Mouse (Mus musculus): ENCODE measurements around the gene Maf.

Gene Maf

GRCm38 (mm10) chr8:115707731-115708590 is at the start of gene Maf:
Maf (minus strand) TSS chr8:115707794.
- in situ Hi-C loops (cut with MboI; ENCODE audit: low pct_unique_long_range_greater_than_20kb in 1 of 2, low sequenced_read_pairs in 2 of 2, unreplicated experiment in 1 of 2), result loop anchor here in 1 of 2 experiments (25.0 kb wide), 1 partner anchor 571 kb away; no protein-coding TSS in a partner anchor

- in situ Hi-C loops (cut with MboI; ENCODE audit: low pct_unique_long_range_greater_than_20kb in 1 of 2, low sequenced_read_pairs in 2 of 2, unreplicated experiment in 1 of 2), result no loop called here
These were observed 49.4 kb upstream of the Maf start for GRCm38 (mm10) chr8:115756965-115757364.

- in situ Hi-C loops (cut with MboI; ENCODE audit: low pct_unique_long_range_greater_than_20kb in 1 of 2, low sequenced_read_pairs in 2 of 2, unreplicated experiment in 1 of 2), result no loop called here
These were observed 48.4 kb upstream of the Maf start for GRCm38 (mm10) chr8:115756027-115756426.

- in situ Hi-C loops (cut with MboI; ENCODE audit: low pct_unique_long_range_greater_than_20kb in 1 of 2, low sequenced_read_pairs in 2 of 2, unreplicated experiment in 1 of 2), result no loop called here
These were observed 47.1 kb upstream of the Maf start for GRCm38 (mm10) chr8:115754694-115755093.

GRCm38 (mm10) chr8:115753801-115754200 is 46.2 kb upstream of the Maf start:
- in situ Hi-C loops (cut with MboI; ENCODE audit: low pct_unique_long_range_greater_than_20kb in 1 of 2, low sequenced_read_pairs in 2 of 2, unreplicated experiment in 1 of 2), result no loop called here

- in situ Hi-C loops (cut with MboI; ENCODE audit: low pct_unique_long_range_greater_than_20kb in 1 of 2, low sequenced_read_pairs in 2 of 2, unreplicated experiment in 1 of 2), result no loop called here
These were observed 39.8 kb upstream of the Maf start for GRCm38 (mm10) chr8:115747426-115747825.

GRCm38 (mm10) chr8:115745648-115746047 is 38.1 kb upstream of the Maf start:
- in situ Hi-C loops (cut with MboI; ENCODE audit: low pct_unique_long_range_greater_than_20kb in 1 of 2, low sequenced_read_pairs in 2 of 2, unreplicated experiment in 1 of 2), result no loop called here

GRCm38 (mm10) chr8:115743441-115743840 is 35.8 kb upstream of the Maf start:
- in situ Hi-C loops (cut with MboI; ENCODE audit: low pct_unique_long_range_greater_than_20kb in 1 of 2, low sequenced_read_pairs in 2 of 2, unreplicated experiment in 1 of 2), result no loop called here

- in situ Hi-C loops (cut with MboI; ENCODE audit: low pct_unique_long_range_greater_than_20kb in 1 of 2, low sequenced_read_pairs in 2 of 2, unreplicated experiment in 1 of 2), result no loop called here
These were observed 35.1 kb upstream of the Maf start for GRCm38 (mm10) chr8:115742646-115743045.

- in situ Hi-C loops (cut with MboI; ENCODE audit: low pct_unique_long_range_greater_than_20kb in 1 of 2, low sequenced_read_pairs in 2 of 2, unreplicated experiment in 1 of 2), result no loop called here
These were observed 34.4 kb upstream of the Maf start for GRCm38 (mm10) chr8:115741964-115742363.

GRCm38 (mm10) chr8:115739756-115740155 is 32.2 kb upstream of the Maf start:
- in situ Hi-C loops (cut with MboI; ENCODE audit: low pct_unique_long_range_greater_than_20kb in 1 of 2, low sequenced_read_pairs in 2 of 2, unreplicated experiment in 1 of 2), result no loop called here

GRCm38 (mm10) chr8:115732401-115732800 is 24.8 kb upstream of the Maf start:
- in situ Hi-C loops (cut with MboI; ENCODE audit: low pct_unique_long_range_greater_than_20kb in 1 of 2, low sequenced_read_pairs in 2 of 2, unreplicated experiment in 1 of 2), result no loop called here

GRCm38 (mm10) chr8:115726807-115727206 is 19.2 kb upstream of the Maf start:
- in situ Hi-C loops (cut with MboI; ENCODE audit: low pct_unique_long_range_greater_than_20kb in 1 of 2, low sequenced_read_pairs in 2 of 2, unreplicated experiment in 1 of 2), result no loop called here

- in situ Hi-C loops (cut with MboI; ENCODE audit: low pct_unique_long_range_greater_than_20kb in 1 of 2, low sequenced_read_pairs in 2 of 2, unreplicated experiment in 1 of 2), result no loop called here
These were observed 18.6 kb upstream of the Maf start for GRCm38 (mm10) chr8:115726231-115726630.

- in situ Hi-C loops (cut with MboI; ENCODE audit: low pct_unique_long_range_greater_than_20kb in 1 of 2, low sequenced_read_pairs in 2 of 2, unreplicated experiment in 1 of 2), result loop anchor here in 1 of 2 experiments (25.0 kb wide), 1 partner anchor 582 kb away; no protein-coding TSS in a partner anchor
These were observed 11.5 kb upstream of the Maf start for GRCm38 (mm10) chr8:115719126-115719525.

GRCm38 (mm10) chr8:115718621-115719020 is 11.0 kb upstream of the Maf start:
- in situ Hi-C loops (cut with MboI; ENCODE audit: low pct_unique_long_range_greater_than_20kb in 1 of 2, low sequenced_read_pairs in 2 of 2, unreplicated experiment in 1 of 2), result loop anchor here in 1 of 2 experiments (25.0 kb wide), 1 partner anchor 581 kb away; no protein-coding TSS in a partner anchor

- in situ Hi-C loops (cut with MboI; ENCODE audit: low pct_unique_long_range_greater_than_20kb in 1 of 2, low sequenced_read_pairs in 2 of 2, unreplicated experiment in 1 of 2), result loop anchor here in 1 of 2 experiments (25.0 kb wide), 1 partner anchor 578 kb away; no protein-coding TSS in a partner anchor
These were observed 7.7 kb upstream of the Maf start for GRCm38 (mm10) chr8:115715262-115715661.

GRCm38 (mm10) chr8:115711106-115711505 is 3.5 kb upstream of the Maf start:
- in situ Hi-C loops (cut with MboI; ENCODE audit: low pct_unique_long_range_greater_than_20kb in 1 of 2, low sequenced_read_pairs in 2 of 2, unreplicated experiment in 1 of 2), result loop anchor here in 1 of 2 experiments (25.0 kb wide), 1 partner anchor 574 kb away; no protein-coding TSS in a partner anchor

- in situ Hi-C loops (cut with MboI; ENCODE audit: low pct_unique_long_range_greater_than_20kb in 1 of 2, low sequenced_read_pairs in 2 of 2, unreplicated experiment in 1 of 2), result loop anchor here in 1 of 2 experiments (25.0 kb wide), 1 partner anchor 573 kb away; no protein-coding TSS in a partner anchor
These were observed 2.3 kb upstream of the Maf start for GRCm38 (mm10) chr8:115709931-115710330.
